Mouse (Mus musculus): ENCODE measurements around the gene Vtcn1. TPM values are rescaled to one million over a fixed set of nuclear protein-coding genes. Genes with fewer than 3 reads are reported as not detected.
A peak's percentile ranks its signal among the peaks of the same experiment; 100 is the strongest.

The Vtcn1 gene
- polyA plus RNA-seq, 1 experiment from 2014 or later = 0.53 TPM

DNA sequence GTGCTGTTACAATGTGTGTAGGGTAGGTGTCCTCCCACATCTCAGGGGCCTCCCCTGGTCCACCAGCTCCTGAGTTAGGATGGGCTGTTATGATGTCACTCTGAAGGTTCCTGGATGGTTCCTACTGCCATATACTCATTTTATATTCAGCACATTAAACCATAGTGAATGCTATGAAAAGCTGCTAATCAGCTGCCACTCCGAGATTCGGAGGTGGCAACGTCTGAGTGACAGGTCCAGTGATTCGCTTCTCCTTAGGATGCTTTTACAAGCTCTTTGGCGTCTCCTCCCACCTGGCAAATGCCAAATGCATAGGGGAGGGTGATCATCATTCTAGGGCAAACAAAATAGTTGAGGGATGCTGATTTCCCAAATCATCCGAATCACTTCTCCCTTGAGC, 70.2 kb downstream of the Vtcn1 start:
- Histone ChIP-seq H3K4me3 (ENCODE audit: low read depth, low read length) (no peak overlapping the region), H3K4me1 (ENCODE audit: control insufficient read depth, insufficient read depth, low read length) (no peaks in the 10 kb centered on the region), H3K9ac (ENCODE audit: low read depth, low read length) (no peak overlapping the region), H3K4me2 (ENCODE audit: low read depth, low read length) (no peak overlapping the region), H3K27ac (replicated peaks; ENCODE audit: low read depth, low read length) (no peak overlapping the region), H3K27me3 (replicated peaks; ENCODE audit: control insufficient read depth, insufficient read depth, low read length) (no peaks in the 10 kb centered on the region), H3K9me3 (ENCODE audit: control insufficient read depth, low read length) (no peaks in the 10 kb centered on the region), H3K36me3 (ENCODE audit: control insufficient read depth, insufficient read depth, low read length) (no peaks in the 10 kb centered on the region)
- WGBS = 84% methylated on average over 6 of the region's 6 CpGs
- no peak for DNase-seq (ENCODE audit: low spot score)
- ATAC-seq (ENCODE audit: low read depth) = no peak

DNA sequence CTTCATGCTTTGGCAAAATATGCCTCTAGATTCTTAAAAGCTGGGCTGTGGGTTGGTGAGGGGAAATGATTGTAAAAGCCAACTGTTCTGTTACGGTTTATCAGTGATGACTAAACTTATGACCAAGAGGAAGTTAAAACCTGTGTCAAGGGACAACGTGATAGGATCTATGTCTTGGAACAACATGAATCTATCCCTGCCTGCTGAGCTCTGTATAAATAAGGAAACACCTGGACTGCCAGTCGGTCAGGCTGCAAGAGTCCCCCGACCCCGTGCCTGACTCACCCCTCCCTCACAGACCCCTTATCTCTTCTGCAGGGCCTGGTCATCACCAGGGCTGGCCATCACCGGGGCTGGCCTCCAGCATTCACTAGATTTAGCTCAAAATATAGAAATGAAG, 80.9 kb downstream of the Vtcn1 start:
- 0 out of 2 replicates have a peak, but pooled peaks cover 9% of the 10 kb centered on the region for H3K4me1 ChIP-seq (ENCODE audit: control insufficient read depth, insufficient read depth, low read length)
- ATAC-seq (ENCODE audit: low read depth) (no peak), DNase-seq (ENCODE audit: low spot score) (no peak)
- H3K27me3 ChIP-seq (replicated peaks; ENCODE audit: control insufficient read depth, insufficient read depth, low read length) = no peaks in the 10 kb centered on the region
- H3K36me3 ChIP-seq (ENCODE audit: control insufficient read depth, insufficient read depth, low read length) = no peaks in the 10 kb centered on the region
- no peak overlapping the region for H3K9ac ChIP-seq (ENCODE audit: low read depth, low read length)
- no peaks in the 10 kb centered on the region for H3K9me3 ChIP-seq (ENCODE audit: control insufficient read depth, low read length)
- WGBS = 57% methylated on average over 6 of the region's 6 CpGs
- H3K27ac ChIP-seq (replicated peaks; ENCODE audit: low read depth, low read length) = no peak overlapping the region
- H3K4me2 ChIP-seq (ENCODE audit: low read depth, low read length) = no peak overlapping the region
- H3K4me3 ChIP-seq (ENCODE audit: low read depth, low read length) = no peak overlapping the region

DNA sequence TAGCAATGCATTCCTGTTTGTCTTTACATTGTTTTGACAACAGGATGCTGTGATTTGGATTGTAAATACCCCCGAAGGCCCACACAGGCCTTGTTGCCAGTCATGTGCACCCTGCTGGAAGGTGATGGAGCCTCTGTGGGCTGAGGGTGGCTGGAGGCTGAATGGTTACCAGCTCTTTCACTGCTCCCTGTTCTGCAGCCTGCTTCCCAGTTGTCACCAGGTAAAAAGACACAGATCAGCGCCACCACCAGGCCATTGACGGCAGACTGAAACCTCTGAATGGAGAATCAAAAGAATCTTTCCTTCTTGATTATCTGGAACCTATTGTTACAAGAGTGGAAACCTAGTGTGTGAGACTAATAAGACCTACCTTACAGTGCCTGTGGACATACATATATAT, 81.7 kb downstream of the Vtcn1 start:
- Histone ChIP-seq H3K9me3 (ENCODE audit: control insufficient read depth, low read length) (no peaks in the 10 kb centered on the region), H3K27me3 (replicated peaks; ENCODE audit: control insufficient read depth, insufficient read depth, low read length) (no peaks in the 10 kb centered on the region), H3K4me3 (ENCODE audit: low read depth, low read length) (no peak overlapping the region), H3K4me2 (ENCODE audit: low read depth, low read length) (no peak overlapping the region), H3K4me1 (ENCODE audit: control insufficient read depth, insufficient read depth, low read length) (0 out of 2 replicates have a peak, but pooled peaks cover 9% of the 10 kb centered on the region), H3K36me3 (ENCODE audit: control insufficient read depth, insufficient read depth, low read length) (no peaks in the 10 kb centered on the region), H3K27ac (replicated peaks; ENCODE audit: low read depth, low read length) (no peak overlapping the region), H3K9ac (ENCODE audit: low read depth, low read length) (no peak overlapping the region)
- WGBS = 32% methylated on average over 3 of the region's 3 CpGs
- DNase-seq (ENCODE audit: low spot score) (no peak), ATAC-seq (ENCODE audit: low read depth) (no peak)

DNA sequence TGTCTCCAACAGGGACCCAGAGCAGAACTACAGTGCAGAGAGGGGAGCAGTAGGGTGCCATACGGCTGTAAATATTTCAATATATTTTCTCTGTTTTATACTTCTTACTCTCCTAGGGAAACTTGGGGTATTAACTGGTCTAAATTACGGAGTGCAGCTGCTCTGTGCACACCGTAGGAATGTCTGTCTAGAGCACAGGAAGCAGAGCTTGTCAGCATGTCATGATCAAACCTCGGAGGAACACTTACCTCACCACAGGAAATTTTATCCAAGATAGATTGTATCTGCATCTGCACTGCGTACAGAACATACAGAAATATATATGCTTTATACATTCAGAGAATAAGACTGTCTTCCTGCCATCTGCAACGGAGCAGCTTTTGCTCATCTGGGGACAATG, 83.3 kb downstream of the Vtcn1 start:
- Histone ChIP-seq H3K4me2 (ENCODE audit: low read depth, low read length) (peak overlapping the region; percentile 2; the same call in 1 of the 2 replicates), H3K9me3 (ENCODE audit: control insufficient read depth, low read length) (no peaks in the 10 kb centered on the region), H3K4me1 (ENCODE audit: control insufficient read depth, insufficient read depth, low read length) (0 out of 2 replicates have a peak, but pooled peaks cover 9% of the 10 kb centered on the region), H3K36me3 (ENCODE audit: control insufficient read depth, insufficient read depth, low read length) (no peaks in the 10 kb centered on the region), H3K4me3 (ENCODE audit: low read depth, low read length) (no peak overlapping the region), H3K27me3 (replicated peaks; ENCODE audit: control insufficient read depth, insufficient read depth, low read length) (no peaks in the 10 kb centered on the region), H3K27ac (replicated peaks; ENCODE audit: low read depth, low read length) (no peak overlapping the region; the same call in 1 of the 2 replicates), H3K9ac (ENCODE audit: low read depth, low read length) (no peak overlapping the region)
- 26% methylated on average over 6 of the region's 6 CpGs for WGBS
- ATAC-seq (ENCODE audit: low read depth) (no peak), DNase-seq (ENCODE audit: low spot score) (peak; percentile 65)

DNA sequence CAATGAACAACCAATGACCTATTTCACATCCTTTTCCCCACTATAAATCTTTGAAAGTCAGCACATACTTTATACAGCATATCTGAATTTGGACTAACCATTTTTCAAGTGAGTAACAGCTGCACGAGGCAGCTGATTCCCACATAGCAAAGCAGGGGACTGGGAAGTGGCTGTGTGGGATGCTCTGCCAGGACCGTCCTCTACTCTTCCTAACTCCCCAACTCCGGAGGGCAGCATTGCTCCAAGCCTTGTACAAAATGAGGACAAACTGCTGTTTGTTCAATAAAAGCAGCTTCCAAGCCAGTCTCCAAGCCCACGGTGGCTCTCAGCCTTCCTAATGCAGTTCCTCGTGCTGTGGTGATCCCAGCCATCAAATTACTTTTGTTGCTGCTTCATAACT, 85.4 kb downstream of the Vtcn1 start:
- H3K4me2 ChIP-seq (ENCODE audit: low read depth, low read length) = no peak overlapping the region
- ATAC-seq (ENCODE audit: low read depth) (no peak), DNase-seq (ENCODE audit: low spot score) (peak; percentile 22)
- H3K9me3 ChIP-seq (ENCODE audit: control insufficient read depth, low read length) = no peaks in the 10 kb centered on the region
- 0 out of 2 replicates have a peak, but pooled peaks cover 9% of the 10 kb centered on the region for H3K4me1 ChIP-seq (ENCODE audit: control insufficient read depth, insufficient read depth, low read length)
- H3K27ac ChIP-seq (replicated peaks; ENCODE audit: low read depth, low read length) = peak overlapping the region; percentile 39; the same call in 1 of the 2 replicates
- no peaks in the 10 kb centered on the region for H3K36me3 ChIP-seq (ENCODE audit: control insufficient read depth, insufficient read depth, low read length)
- 36% methylated on average over 5 of the region's 5 CpGs for WGBS
- 0 out of 2 replicates have a peak overlapping the region, but pooled peaks have one; percentile 14 for H3K9ac ChIP-seq (ENCODE audit: low read depth, low read length)
- no peaks in the 10 kb centered on the region for H3K27me3 ChIP-seq (replicated peaks; ENCODE audit: control insufficient read depth, insufficient read depth, low read length)
- H3K4me3 ChIP-seq (ENCODE audit: low read depth, low read length) = no peak overlapping the region

DNA sequence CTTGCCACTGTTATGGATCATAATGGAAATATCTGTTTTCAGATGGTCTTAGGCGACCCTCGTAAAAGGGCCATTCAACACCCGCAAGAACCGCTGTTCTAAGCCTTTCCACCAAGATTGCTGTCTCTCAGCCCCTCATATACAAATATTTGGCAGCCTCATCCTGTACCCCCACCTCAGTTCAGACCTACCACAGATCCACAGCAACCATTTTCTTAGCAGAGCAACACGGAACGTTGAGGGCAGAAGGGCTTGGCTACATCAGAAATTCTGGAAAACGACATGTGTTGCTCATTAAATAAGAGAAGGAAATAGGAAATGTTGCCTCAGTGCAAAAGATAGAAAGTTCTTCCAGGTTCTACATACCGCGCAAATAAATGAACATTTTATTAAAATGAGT, 85.8 kb downstream of the Vtcn1 start:
- Histone ChIP-seq H3K27ac (replicated peaks; ENCODE audit: low read depth, low read length) (peak overlapping the region; percentile 39; the same call in 1 of the 2 replicates), H3K9me3 (ENCODE audit: control insufficient read depth, low read length) (no peaks in the 10 kb centered on the region), H3K4me2 (ENCODE audit: low read depth, low read length) (no peak overlapping the region), H3K27me3 (replicated peaks; ENCODE audit: control insufficient read depth, insufficient read depth, low read length) (no peaks in the 10 kb centered on the region), H3K4me3 (ENCODE audit: low read depth, low read length) (no peak overlapping the region), H3K9ac (ENCODE audit: low read depth, low read length) (0 out of 2 replicates have a peak overlapping the region, but pooled peaks have one; percentile 14), H3K36me3 (ENCODE audit: control insufficient read depth, insufficient read depth, low read length) (no peaks in the 10 kb centered on the region), H3K4me1 (ENCODE audit: control insufficient read depth, insufficient read depth, low read length) (0 out of 2 replicates have a peak, but pooled peaks cover 9% of the 10 kb centered on the region)
- no peak for ATAC-seq (ENCODE audit: low read depth)
- 53% methylated on average over 9 of the region's 9 CpGs for WGBS
- peak; percentile 29 for DNase-seq (ENCODE audit: low spot score)

DNA sequence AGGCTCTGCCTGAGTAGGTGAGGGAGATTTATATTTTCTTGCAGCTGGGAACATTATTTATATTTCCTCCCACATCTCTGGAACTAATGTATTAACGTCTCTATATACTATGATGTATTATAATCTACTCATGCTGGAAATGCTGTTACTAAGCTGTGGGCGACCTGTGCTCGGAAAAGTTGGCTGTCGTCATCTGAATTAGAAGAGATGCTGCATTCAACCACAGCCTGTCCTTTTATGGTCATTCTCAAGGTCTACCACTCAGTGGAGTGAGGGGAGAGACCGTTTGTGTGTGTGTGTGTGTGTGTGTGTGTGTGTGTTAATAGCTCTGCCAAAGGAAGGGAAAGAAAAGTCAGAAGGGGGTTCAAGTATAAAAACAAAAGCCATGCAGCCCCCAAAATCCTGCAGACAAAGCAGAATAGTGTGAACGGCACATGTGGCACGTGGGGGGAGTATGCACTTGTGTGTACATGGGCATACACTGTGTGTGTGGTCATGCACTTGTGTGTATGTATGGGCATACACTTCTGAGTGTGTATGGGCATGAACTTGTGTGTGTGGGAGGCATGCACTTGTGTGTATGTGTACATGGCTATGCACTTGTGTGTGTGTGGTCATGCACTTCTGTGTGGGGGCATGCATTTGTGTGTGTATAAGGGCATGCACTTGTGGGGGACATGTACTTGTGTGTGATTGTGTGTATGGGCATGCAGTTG, 86.4 kb downstream of the Vtcn1 start:
- no peak overlapping the region for H3K4me2 ChIP-seq (ENCODE audit: low read depth, low read length)
- H3K4me1 ChIP-seq (ENCODE audit: control insufficient read depth, insufficient read depth, low read length) = 0 out of 2 replicates have a peak, but pooled peaks cover 9% of the 10 kb centered on the region
- ATAC-seq (ENCODE audit: low read depth) = no peak
- no peak overlapping the region for H3K9ac ChIP-seq (ENCODE audit: low read depth, low read length)
- H3K9me3 ChIP-seq (ENCODE audit: control insufficient read depth, low read length) = no peaks in the 10 kb centered on the region
- no peaks in the 10 kb centered on the region for H3K36me3 ChIP-seq (ENCODE audit: control insufficient read depth, insufficient read depth, low read length)
- H3K27me3 ChIP-seq (replicated peaks; ENCODE audit: control insufficient read depth, insufficient read depth, low read length) = no peaks in the 10 kb centered on the region
- WGBS = 45% methylated on average over 7 of the region's 7 CpGs
- DNase-seq (ENCODE audit: low spot score) = peak; percentile 54
- no peak overlapping the region for H3K27ac ChIP-seq (replicated peaks; ENCODE audit: low read depth, low read length)
- H3K4me3 ChIP-seq (ENCODE audit: low read depth, low read length) = no peak overlapping the region

DNA sequence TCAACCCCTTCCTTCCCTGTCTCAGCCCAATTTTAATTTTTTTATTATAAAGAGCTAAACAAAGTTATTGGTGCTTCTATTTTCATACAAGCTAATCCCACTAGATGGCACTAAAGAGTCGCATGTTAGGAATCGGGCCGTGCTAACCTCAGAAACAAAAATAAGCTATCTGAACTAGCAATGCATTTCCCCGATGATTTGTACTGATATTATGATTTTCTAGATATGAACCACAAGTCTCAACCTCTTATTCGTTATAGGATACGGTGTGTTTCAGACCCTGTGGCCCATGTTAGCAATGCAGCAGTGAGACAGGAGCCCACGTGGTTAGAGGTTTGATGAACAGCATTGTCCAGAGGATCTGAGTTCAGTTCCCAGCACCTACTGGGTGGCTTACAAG, 91.6 kb downstream of the Vtcn1 start:
- Histone ChIP-seq H3K27ac (replicated peaks; ENCODE audit: low read depth, low read length) (no peak overlapping the region), H3K27me3 (replicated peaks; ENCODE audit: control insufficient read depth, insufficient read depth, low read length) (no peaks in the 10 kb centered on the region), H3K4me3 (ENCODE audit: low read depth, low read length) (no peak overlapping the region), H3K4me1 (ENCODE audit: control insufficient read depth, insufficient read depth, low read length) (peaks cover 6% of the 10 kb centered on the region; the same call in 1 of the 2 replicates), H3K9me3 (ENCODE audit: control insufficient read depth, low read length) (no peaks in the 10 kb centered on the region), H3K36me3 (ENCODE audit: control insufficient read depth, insufficient read depth, low read length) (no peaks in the 10 kb centered on the region), H3K9ac (ENCODE audit: low read depth, low read length) (no peak overlapping the region), H3K4me2 (ENCODE audit: low read depth, low read length) (no peak overlapping the region)
- DNase-seq (ENCODE audit: low spot score) (peak; percentile 81), ATAC-seq (ENCODE audit: low read depth) (no peak)
- 13% methylated on average over 7 of the region's 7 CpGs for WGBS
